Comparison of ENCODE assay signal across 13 mouse cellular contexts in the genomic region with DNA sequence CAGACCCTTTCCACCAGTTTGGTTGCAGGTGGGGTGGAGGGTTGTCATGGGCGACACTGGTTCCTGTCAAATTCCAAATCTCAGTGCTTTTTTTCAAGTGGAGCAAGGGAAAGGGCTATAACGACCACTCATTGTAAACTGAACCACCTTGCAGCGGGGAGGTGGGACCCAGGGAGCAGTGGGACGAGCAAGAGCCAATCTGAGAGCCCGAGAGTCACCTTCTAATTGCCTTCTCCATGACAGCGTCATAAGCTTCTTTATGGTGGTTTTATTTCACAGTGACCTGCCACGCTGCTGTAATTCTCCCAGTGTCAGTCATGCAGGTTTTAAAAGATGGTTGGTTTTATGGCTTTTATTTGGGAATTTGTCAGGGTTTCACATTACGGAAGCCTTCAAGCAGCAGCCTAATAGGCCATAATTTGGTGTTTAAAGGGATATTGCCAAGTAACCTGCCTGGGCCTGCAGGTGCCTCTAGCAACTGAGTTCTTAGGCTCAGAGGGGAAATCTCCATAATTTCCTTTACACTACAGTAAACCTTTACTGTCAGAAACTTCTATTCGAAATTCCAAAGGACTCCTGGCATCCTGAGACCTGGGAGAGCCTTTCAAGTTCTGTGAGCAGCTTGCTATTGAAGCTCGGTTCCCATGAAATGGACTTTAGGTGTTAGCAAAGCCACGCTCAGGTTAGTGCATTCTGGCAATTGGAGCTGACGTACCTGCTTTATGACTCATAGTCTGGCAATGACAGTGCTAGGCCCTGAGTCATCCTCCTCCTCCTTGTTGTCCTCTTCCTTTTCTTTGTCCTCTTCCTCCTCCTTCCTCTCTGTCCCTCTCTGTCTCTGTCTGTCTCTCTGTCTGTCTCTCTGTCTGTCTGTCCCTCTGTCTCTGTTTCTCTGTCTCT.
DNase-seq lines count a peak whose midpoint lies in the region; ATAC-seq lines count a peak whose summit lies in the region.
"Had no signal": no experiment of that assay in that cellular context is flagged by ENCODE, and none has a peak within 500 bp of the region (broad histone marks: within the 10 kb centered on the region; RNA-seq: fewer than 3 reads in every experiment).

No protein-coding gene starts in this region.

- no peaks in the 10 kb centered on the region for H3K27me3 ChIP-seq in forebrain, embryonic 16.5 days (replicated peaks; ENCODE audit: control insufficient read depth, insufficient read depth, low read length)
- no peaks in the 10 kb centered on the region for H3K27me3 ChIP-seq in forebrain, embryonic 10.5 days (ENCODE audit: poor library complexity, severe bottlenecking)
- H3K27me3 ChIP-seq in midbrain, embryonic 13.5 days: no peaks in the 10 kb centered on the region
- H3K27me3 ChIP-seq: liver, embryonic 12.5 days had no signal

- no peak overlapping the region for H3K4me3 ChIP-seq in forebrain, embryonic 16.5 days (replicated peaks; ENCODE audit: low read length)
- no peak overlapping the region for H3K4me3 ChIP-seq in forebrain, embryonic 10.5 days
- H3K4me3 ChIP-seq in midbrain, embryonic 13.5 days (replicated peaks): no peak overlapping the region
- H3K4me3 ChIP-seq: erythroblast, embryonic 14.5 days; heart, adult 2 months; hindbrain, embryonic 10.5 days; liver, embryonic 12.5 days had no signal

- no peak for DNase-seq in forebrain, embryonic 10.5 days (ENCODE audit: extremely low spot score, low spot score)
- DNase-seq in urinary bladder, postnatal 36 days (ENCODE audit: low spot score in 2 of 2): peak; percentile 15 to 33
- no peak for DNase-seq in urinary bladder, postnatal 4 days (ENCODE audit: low spot score in 2 of 2)
- DNase-seq in forelimb bud, embryonic 11.5 days (ENCODE audit: low read depth, low spot score): peak; percentile 56
- no peak for DNase-seq in left cerebral cortex, adult 11 months (ENCODE audit: low spot score)
- DNase-seq in ovary, postnatal 14 days (ENCODE audit: low spot score): no peak
- DNase-seq: heart, adult 2 months had no signal

- H3K9me3 ChIP-seq in forebrain, embryonic 16.5 days (ENCODE audit: control insufficient read depth, low read length): no peaks in the 10 kb centered on the region
- no peaks in the 10 kb centered on the region for H3K9me3 ChIP-seq in forebrain, embryonic 10.5 days
- no peaks in the 10 kb centered on the region for H3K9me3 ChIP-seq in midbrain, embryonic 13.5 days
- H3K9me3 ChIP-seq: hindbrain, embryonic 10.5 days; liver, embryonic 12.5 days had no signal

- no peaks in the 10 kb centered on the region for H3K4me1 ChIP-seq in forebrain, embryonic 16.5 days (replicated peaks; ENCODE audit: control insufficient read depth, insufficient read depth, low read length)
- peaks cover 16% of the 10 kb centered on the region for H3K4me1 ChIP-seq in forebrain, embryonic 10.5 days
- no peaks in the 10 kb centered on the region for H3K4me1 ChIP-seq in midbrain, embryonic 13.5 days (replicated peaks)
- H3K4me1 ChIP-seq: liver, embryonic 12.5 days had no signal

- WGBS in forebrain, embryonic 16.5 days: 64% methylated on average over 12 of the region's 12 CpGs
- WGBS in forebrain, embryonic 10.5 days: 68% methylated on average over 12 of the region's 12 CpGs
- 65% methylated on average over 12 of the region's 12 CpGs for WGBS in midbrain, embryonic 13.5 days

- ATAC-seq in forebrain, embryonic 16.5 days: 0 out of 2 replicates have a peak, but pooled peaks have one; percentile 23
- no peak for ATAC-seq in midbrain, embryonic 13.5 days
- ATAC-seq: liver, embryonic 12.5 days had no signal

- H3K36me3 ChIP-seq in forebrain, embryonic 16.5 days (ENCODE audit: control insufficient read depth, insufficient read depth): no peaks in the 10 kb centered on the region
- H3K36me3 ChIP-seq in forebrain, embryonic 10.5 days (replicated peaks): no peaks in the 10 kb centered on the region
- no peaks in the 10 kb centered on the region for H3K36me3 ChIP-seq in midbrain, embryonic 13.5 days
- H3K36me3 ChIP-seq: hindbrain, embryonic 10.5 days; liver, embryonic 12.5 days had no signal

- H3K27ac ChIP-seq in forebrain, embryonic 16.5 days (ENCODE audit: low read length): no peak overlapping the region
- no peak overlapping the region for H3K27ac ChIP-seq in forebrain, embryonic 10.5 days
- no peak overlapping the region for H3K27ac ChIP-seq in midbrain, embryonic 13.5 days
- H3K27ac ChIP-seq: heart, adult 2 months; hindbrain, embryonic 10.5 days; liver, embryonic 12.5 days had no signal

- no peak overlapping the region for H3K9ac ChIP-seq in forebrain, embryonic 16.5 days (replicated peaks; ENCODE audit: low read depth, low read length)
- no peak overlapping the region for H3K9ac ChIP-seq in midbrain, embryonic 13.5 days (replicated peaks)
- H3K9ac ChIP-seq: liver, embryonic 12.5 days had no signal

- no peak overlapping the region for H3K4me2 ChIP-seq in forebrain, embryonic 16.5 days (ENCODE audit: low read length)
- no peak overlapping the region for H3K4me2 ChIP-seq in midbrain, embryonic 13.5 days (replicated peaks)
- H3K4me2 ChIP-seq: liver, embryonic 12.5 days; midbrain, embryonic 11.5 days had no signal

Comparison
In these comparisons a context has a peak if more than half of its experiments do, and no peak if none do; other contexts are left out.
1. DNase-seq: peak in urinary bladder, postnatal 36 days (2 of 2) and forelimb bud, embryonic 11.5 days (single experiment); none in forebrain, embryonic 10.5 days (single experiment), urinary bladder, postnatal 4 days (0 of 2), left cerebral cortex, adult 11 months (single experiment) and ovary, postnatal 14 days (single experiment).